Mouse (Mus musculus) heart, embryonic 15.5 days (tissue): ENCODE results near the gene Plekha6. TPM values are rescaled to one million over a fixed set of nuclear protein-coding genes. Genes with fewer than 3 reads are reported as not detected.

ENCODE experiments used
- ATAC-seq: fragments of 200-750 bp; cut with Nextera tagmentation; replicated peaks from 2 replicates; pipeline ENCODE4 v1.8.0; 2017; ENCODE audit warnings: low read depth, moderate TSS enrichment; ENCODE audit not compliant: insufficient number of reproducible peaks, insufficient read depth, low FRiP score
- H3K27ac ChIP-seq: fragments of 300-500 bp; sonication (generic); 2 replicates; pipeline ENCODE4 v1.5.1; 2015; ENCODE audit warnings: mild to moderate bottlenecking, inconsistent platforms
- H3K27me3 ChIP-seq: fragments of 300-500 bp; sonication (generic); 2 replicates; pipeline ENCODE4 v1.6.1; 2015; ENCODE audit warnings: inconsistent platforms
- H3K36me3 ChIP-seq: fragments of 300-500 bp; sonication (generic); 2 replicates; pipeline ENCODE4 v1.6.1; 2015; ENCODE audit warnings: mild to moderate bottlenecking, inconsistent platforms
- H3K4me1 ChIP-seq: fragments of 300-500 bp; sonication (generic); replicated peaks from 2 replicates; pipeline ENCODE4 v1.6.1; 2015; ENCODE audit warnings: inconsistent platforms
- H3K4me2 ChIP-seq: fragments of 300-500 bp; sonication (generic); 2 replicates; pipeline ENCODE4 v1.6.1; 2015; ENCODE audit warnings: inconsistent platforms, mild to moderate bottlenecking, moderate library complexity
- H3K4me3 ChIP-seq: fragments of 300-500 bp; sonication (generic); 2 replicates; pipeline ENCODE4 v1.5.1; 2015; ENCODE audit warnings: mild to moderate bottlenecking, inconsistent platforms
- H3K9ac ChIP-seq: fragments of 300-500 bp; sonication (generic); 2 replicates; pipeline ENCODE4 v1.6.1; 2015; ENCODE audit warnings: mild to moderate bottlenecking, inconsistent platforms
- H3K9me3 ChIP-seq: fragments of 300-500 bp; sonication (generic); replicated peaks from 2 replicates; pipeline ENCODE4 v1.6.1; 2016; ENCODE audit warnings: inconsistent platforms
- WGBS: fragments of 180-500 bp; shearing (Covaris S2); methylation state at CpG from one replicate; pipeline ENCODE4 v1.1.7; 2015; ENCODE audit warnings: mixed read lengths; 5-methylcytosine and 5-hydroxymethylcytosine counted together
- polyA plus RNA-seq: library from polyadenylated mRNA; unstranded; fragments of >200 nt; fragmentation: Nextera tagmentation; extraction: Ambion mirVana; gene quantifications from 2 replicates; pipeline ENCODE4 v1.2.1, GENCODE M21; 2015

The Plekha6 gene
- polyA plus RNA-seq, 1 experiment from 2014 or later: 12.2 TPM

GRCm38 (mm10) chr1:133278946-133279631, 115.1 kb downstream of the Plekha6 start:
- H3K4me2 ChIP-seq: no peak overlapping the region
- no peaks in the 10 kb centered on the region for H3K9me3 ChIP-seq
- H3K27ac ChIP-seq: no peak overlapping the region
- H3K36me3 ChIP-seq: peaks cover 8% of the 10 kb centered on the region; the same call in 1 of the 2 replicates
- ATAC-seq: no peak
- H3K4me3 ChIP-seq: no peak overlapping the region
- 72% methylated on average over 15 of the region's 15 CpGs for WGBS
- H3K9ac ChIP-seq: no peak overlapping the region
- H3K4me1 ChIP-seq: peaks cover 20% of the 10 kb centered on the region
- no peaks in the 10 kb centered on the region for H3K27me3 ChIP-seq

GRCm38 (mm10) chr1:133279632-133280093, 115.7 kb downstream of the Plekha6 start:
- no peaks in the 10 kb centered on the region for H3K27me3 ChIP-seq
- WGBS: 56% methylated on average over 11 of the region's 11 CpGs
- H3K36me3 ChIP-seq: peaks cover 2% of the 10 kb centered on the region; the same call in 1 of the 2 replicates
- no peak for ATAC-seq
- H3K4me1 ChIP-seq: peaks cover 20% of the 10 kb centered on the region
- H3K27ac ChIP-seq: no peak overlapping the region
- no peaks in the 10 kb centered on the region for H3K9me3 ChIP-seq
- no peak overlapping the region for H3K4me3 ChIP-seq
- H3K9ac ChIP-seq: no peak overlapping the region
- H3K4me2 ChIP-seq: no peak overlapping the region

GRCm38 (mm10) chr1:133280537-133280936, 116.5 kb downstream of the Plekha6 start:
- no peaks in the 10 kb centered on the region for H3K27me3 ChIP-seq
- H3K4me3 ChIP-seq: no peak overlapping the region
- peaks cover 20% of the 10 kb centered on the region for H3K4me1 ChIP-seq
- no peak overlapping the region for H3K27ac ChIP-seq
- no peaks in the 10 kb centered on the region; the same call in 1 of the 2 replicates for H3K36me3 ChIP-seq
- H3K9me3 ChIP-seq: no peaks in the 10 kb centered on the region
- ATAC-seq: no peak
- H3K4me2 ChIP-seq: no peak overlapping the region
- H3K9ac ChIP-seq: no peak overlapping the region
- WGBS: 91% methylated on average over 2 of the region's 2 CpGs

DNA sequence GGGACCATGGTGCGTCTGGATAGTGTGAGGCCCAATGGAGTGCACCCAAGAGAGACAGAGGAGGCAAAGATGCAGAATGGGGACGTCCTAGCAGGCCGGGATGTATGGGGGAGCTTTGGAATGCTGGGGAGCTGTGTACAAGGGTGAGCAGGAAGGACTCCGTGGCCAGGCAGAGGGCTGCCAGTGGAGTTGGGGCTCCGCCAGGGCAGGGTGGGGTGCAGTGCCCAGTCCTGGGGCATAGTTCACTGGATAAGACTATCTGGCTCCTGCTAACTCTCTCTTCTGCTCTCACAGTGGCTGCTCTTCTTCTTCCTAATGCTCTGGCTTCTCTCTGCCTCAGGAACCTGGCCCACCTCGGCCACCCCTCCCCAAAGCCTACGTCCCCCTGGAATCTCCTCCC, 121.9 kb downstream of the Plekha6 start:
- Histone ChIP-seq H3K27me3 (no peaks in the 10 kb centered on the region), H3K9ac (no peak overlapping the region), H3K9me3 (no peaks in the 10 kb centered on the region), H3K27ac (no peak overlapping the region), H3K4me3 (no peak overlapping the region), H3K4me2 (no peak overlapping the region), H3K36me3 (no peaks in the 10 kb centered on the region; the same call in none of the 2 replicates), H3K4me1 (peaks cover 20% of the 10 kb centered on the region)
- ATAC-seq: no peak
- 79% methylated on average over 7 of the region's 7 CpGs for WGBS

DNA sequence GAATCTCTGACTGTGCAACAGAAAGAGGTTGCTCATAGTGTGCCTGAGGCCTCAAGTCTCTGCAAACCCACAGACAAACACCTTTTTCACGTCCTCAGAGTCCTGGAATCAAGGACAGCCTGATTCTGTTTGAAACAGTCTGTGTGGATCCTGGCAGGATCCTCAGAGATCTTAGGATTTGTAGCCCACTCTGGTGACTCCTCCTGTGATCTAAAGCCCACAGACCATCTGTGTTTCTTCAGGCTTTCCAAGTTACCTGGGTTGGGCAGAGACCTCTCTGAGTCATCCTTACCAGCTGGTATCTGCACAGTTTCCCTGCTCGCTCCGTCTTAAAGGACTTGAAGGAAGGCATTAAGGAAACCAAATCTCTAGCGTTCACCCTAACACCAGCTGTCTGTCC, 123.0 kb downstream of the Plekha6 start:
- no peaks in the 10 kb centered on the region for H3K9me3 ChIP-seq
- H3K36me3 ChIP-seq: no peaks in the 10 kb centered on the region; the same call in none of the 2 replicates
- no peak overlapping the region for H3K4me3 ChIP-seq
- ATAC-seq: no peak
- H3K27ac ChIP-seq: no peak overlapping the region
- no peak overlapping the region for H3K4me2 ChIP-seq
- H3K27me3 ChIP-seq: no peaks in the 10 kb centered on the region
- 79% methylated on average over 4 of the region's 4 CpGs for WGBS
- no peak overlapping the region for H3K9ac ChIP-seq
- H3K4me1 ChIP-seq: peaks cover 18% of the 10 kb centered on the region

DNA sequence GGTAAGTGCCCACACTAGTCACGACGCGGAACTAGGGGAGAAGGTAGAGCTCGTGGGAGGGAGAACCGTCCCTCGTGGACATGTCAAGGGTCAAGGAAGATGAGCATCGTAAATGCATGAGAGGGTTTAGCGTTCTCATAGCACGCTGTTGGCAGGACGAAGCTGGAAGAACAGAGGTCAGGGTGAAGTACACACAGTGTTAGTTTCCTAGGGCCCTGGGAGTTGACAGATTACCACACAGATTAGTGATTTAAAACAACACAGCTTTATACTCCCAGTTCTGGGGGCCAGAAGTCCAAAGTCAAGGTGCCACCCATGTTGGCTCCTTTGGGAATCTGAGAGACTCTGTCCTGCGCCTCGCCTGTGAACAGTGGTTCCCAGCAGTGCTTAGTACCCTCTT, 123.9 kb downstream of the Plekha6 start:
- Histone ChIP-seq H3K9me3 (no peaks in the 10 kb centered on the region), H3K27ac (no peak overlapping the region), H3K4me1 (peaks cover 10% of the 10 kb centered on the region), H3K36me3 (peaks cover 4% of the 10 kb centered on the region), H3K27me3 (no peaks in the 10 kb centered on the region), H3K4me2 (no peak overlapping the region), H3K4me3 (no peak overlapping the region), H3K9ac (no peak overlapping the region)
- 88% methylated on average over 12 of the region's 12 CpGs for WGBS
- ATAC-seq: no peak

DNA sequence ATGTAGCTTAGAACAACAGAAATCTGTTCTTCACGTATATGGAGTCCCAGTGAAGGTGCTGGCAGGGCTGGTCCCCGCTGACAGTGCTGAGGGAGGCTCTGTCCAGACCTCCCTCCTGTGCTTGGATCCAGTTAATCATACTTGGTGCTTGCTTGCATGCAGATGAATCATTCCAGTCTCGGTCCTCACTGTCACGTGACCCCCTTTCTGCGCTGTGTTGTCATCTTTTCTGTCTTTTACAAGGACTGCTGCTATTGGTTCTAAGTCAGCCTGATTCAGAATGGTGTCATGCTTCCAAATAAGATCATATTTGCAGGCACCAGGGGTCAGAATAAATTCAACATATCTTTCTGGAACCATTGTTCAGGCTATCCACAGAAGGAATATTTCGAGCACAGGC, 127.9 kb downstream of the Plekha6 start:
- H3K27ac ChIP-seq: no peak overlapping the region
- no peak overlapping the region for H3K4me2 ChIP-seq
- H3K36me3 ChIP-seq: peaks cover 7% of the 10 kb centered on the region; the same call in 1 of the 2 replicates
- 87% methylated on average over 6 of the region's 6 CpGs for WGBS
- H3K9me3 ChIP-seq: no peaks in the 10 kb centered on the region
- no peak overlapping the region for H3K4me3 ChIP-seq
- H3K4me1 ChIP-seq: peaks cover 26% of the 10 kb centered on the region
- ATAC-seq: no peak
- no peak overlapping the region for H3K9ac ChIP-seq
- no peaks in the 10 kb centered on the region for H3K27me3 ChIP-seq

GRCm38 (mm10) chr1:133292608-133293007, 128.6 kb downstream of the Plekha6 start:
- Histone ChIP-seq H3K36me3 (peaks cover 7% of the 10 kb centered on the region; the same call in 1 of the 2 replicates), H3K9me3 (no peaks in the 10 kb centered on the region), H3K4me2 (no peak overlapping the region), H3K27ac (no peak overlapping the region), H3K4me1 (peaks cover 28% of the 10 kb centered on the region), H3K9ac (no peak overlapping the region), H3K4me3 (no peak overlapping the region), H3K27me3 (no peaks in the 10 kb centered on the region)
- no peak for ATAC-seq

GRCm38 (mm10) chr1:133296376-133296775, 132.4 kb downstream of the Plekha6 start:
- ATAC-seq: peak; percentile 75
- H3K9ac ChIP-seq: no peak overlapping the region
- peaks cover 7% of the 10 kb centered on the region; the same call in 1 of the 2 replicates for H3K36me3 ChIP-seq
- peaks cover 37% of the 10 kb centered on the region for H3K4me1 ChIP-seq
- no peaks in the 10 kb centered on the region for H3K27me3 ChIP-seq
- no peak overlapping the region for H3K4me2 ChIP-seq
- no peaks in the 10 kb centered on the region for H3K9me3 ChIP-seq
- WGBS: 49% methylated on average over 9 of the region's 9 CpGs
- H3K4me3 ChIP-seq: no peak overlapping the region
- H3K27ac ChIP-seq: peak overlapping the region; percentile 55

GRCm38 (mm10) chr1:133298816-133299215, 134.8 kb downstream of the Plekha6 start:
- peaks cover 55% of the 10 kb centered on the region for H3K4me1 ChIP-seq
- no peak overlapping the region for H3K27ac ChIP-seq
- no peak overlapping the region for H3K4me3 ChIP-seq
- no peak overlapping the region for H3K9ac ChIP-seq
- 66% methylated on average over 14 of the region's 14 CpGs for WGBS
- no peaks in the 10 kb centered on the region for H3K9me3 ChIP-seq
- ATAC-seq: no peak
- no peaks in the 10 kb centered on the region; the same call in 1 of the 2 replicates for H3K36me3 ChIP-seq
- H3K27me3 ChIP-seq: no peaks in the 10 kb centered on the region
- H3K4me2 ChIP-seq: no peak overlapping the region

GRCm38 (mm10) chr1:133302540-133302939, 138.5 kb downstream of the Plekha6 start:
- Histone ChIP-seq H3K4me3 (no peak overlapping the region), H3K36me3 (no peaks in the 10 kb centered on the region), H3K9me3 (no peaks in the 10 kb centered on the region), H3K27me3 (no peaks in the 10 kb centered on the region), H3K9ac (no peak overlapping the region), H3K4me2 (no peak overlapping the region), H3K27ac (peak overlapping the region; percentile 83), H3K4me1 (peaks cover 32% of the 10 kb centered on the region)
- peak; percentile 70 for ATAC-seq
- WGBS: 8% methylated on average over 3 of the region's 3 CpGs

DNA sequence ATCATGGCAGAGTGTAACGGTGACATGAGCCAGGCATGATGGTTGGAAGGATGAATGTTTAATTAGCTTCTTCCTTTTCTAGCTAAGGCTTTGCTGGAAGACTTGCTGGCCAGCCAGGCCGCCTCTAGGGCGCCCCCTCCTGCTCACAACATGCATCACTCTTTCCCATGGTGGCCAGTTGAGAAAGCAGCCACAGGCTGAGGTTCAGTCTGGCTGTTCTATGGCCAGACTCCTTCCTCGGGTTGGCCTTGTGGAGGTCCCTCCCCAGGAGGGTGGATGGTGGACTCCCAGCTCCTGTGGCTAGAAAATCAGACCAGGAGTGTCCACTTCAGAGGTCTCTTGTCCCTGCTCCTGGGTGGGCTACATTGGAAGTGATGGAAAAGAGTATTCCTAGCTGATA, 142.8 kb downstream of the Plekha6 start:
- H3K4me3 ChIP-seq: no peak overlapping the region
- H3K36me3 ChIP-seq: no peaks in the 10 kb centered on the region
- H3K27me3 ChIP-seq: 0 out of 2 replicates have a peak, but pooled peaks cover 3% of the 10 kb centered on the region
- no peaks in the 10 kb centered on the region for H3K9me3 ChIP-seq
- H3K9ac ChIP-seq: no peak overlapping the region
- ATAC-seq: no peak
- WGBS: 9% methylated on average over 4 of the region's 4 CpGs
- H3K4me2 ChIP-seq: no peak overlapping the region
- H3K4me1 ChIP-seq: peaks cover 18% of the 10 kb centered on the region
- H3K27ac ChIP-seq: 0 out of 2 replicates have a peak overlapping the region, but pooled peaks have one; percentile 31
